Mouse (Mus musculus): ENCODE measurements around the gene Cplx2. TPM values are rescaled to one million over a fixed set of nuclear protein-coding genes. Genes with fewer than 3 reads are reported as not detected.
A peak's percentile ranks its signal among the peaks of the same experiment; 100 is the strongest.

Cplx2 gene
- polyA plus RNA-seq (2012; fragmentation: generic; extraction: Trizol) = 9.0 TPM
- long read RNA-seq, experiment 1, partial matches to known transcripts = 1 of 11 reads
- long read RNA-seq, experiment 1, other reads (novel, unspliced or antisense) = 10 of 11 reads
- long read RNA-seq, experiment 2, partial matches to known transcripts = 0 of 5 reads
- long read RNA-seq, experiment 2, other reads (novel, unspliced or antisense) = 5 of 5 reads

GRCm38 (mm10) chr13:54371049-54371386, at the start of gene Cplx2:
TSS of gene Cplx2 (plus strand) at chr13:54371349.
- Histone ChIP-seq H3K27me3 (ENCODE audit: control insufficient read depth, insufficient read depth, insufficient read length) (no peaks in the 10 kb centered on the region), H3K79me3 (ENCODE audit: low read depth) (no peaks in the 10 kb centered on the region), H3K4me3 (ENCODE audit: insufficient read depth, poor library complexity, severe bottlenecking) (no peak within 1 kb of the TSS), H3K36me3 (ENCODE audit: control insufficient read depth, insufficient read depth) (no peaks in the 10 kb centered on the region), H3K79me2 (ENCODE audit: control insufficient read depth, insufficient read depth) (no peaks in the 10 kb centered on the region), H3ac (ENCODE audit: control insufficient read depth, insufficient read length, low read depth) (no peak within 1 kb of the TSS)
- TF ChIP-seq MAX (IDR thresholded peaks at IDR 0.05) (no peak), USF1 (IDR thresholded peaks at IDR 0.05; ENCODE audit: low read depth) (no peak), CEBPB (IDR thresholded peaks at IDR 0.05; ENCODE audit: low read depth) (no peak), MYOG (IDR thresholded peaks at IDR 0.05; ENCODE audit: control insufficient read depth, extremely low read depth, insufficient read length) (no peak), MYOD1 (IDR thresholded peaks at IDR 0.05; ENCODE audit: control insufficient read depth, insufficient read length, low read depth) (no peak), CTCF (IDR thresholded peaks at IDR 0.05; ENCODE audit: control insufficient read depth, insufficient read depth, insufficient read length) (no peak)

DNA sequence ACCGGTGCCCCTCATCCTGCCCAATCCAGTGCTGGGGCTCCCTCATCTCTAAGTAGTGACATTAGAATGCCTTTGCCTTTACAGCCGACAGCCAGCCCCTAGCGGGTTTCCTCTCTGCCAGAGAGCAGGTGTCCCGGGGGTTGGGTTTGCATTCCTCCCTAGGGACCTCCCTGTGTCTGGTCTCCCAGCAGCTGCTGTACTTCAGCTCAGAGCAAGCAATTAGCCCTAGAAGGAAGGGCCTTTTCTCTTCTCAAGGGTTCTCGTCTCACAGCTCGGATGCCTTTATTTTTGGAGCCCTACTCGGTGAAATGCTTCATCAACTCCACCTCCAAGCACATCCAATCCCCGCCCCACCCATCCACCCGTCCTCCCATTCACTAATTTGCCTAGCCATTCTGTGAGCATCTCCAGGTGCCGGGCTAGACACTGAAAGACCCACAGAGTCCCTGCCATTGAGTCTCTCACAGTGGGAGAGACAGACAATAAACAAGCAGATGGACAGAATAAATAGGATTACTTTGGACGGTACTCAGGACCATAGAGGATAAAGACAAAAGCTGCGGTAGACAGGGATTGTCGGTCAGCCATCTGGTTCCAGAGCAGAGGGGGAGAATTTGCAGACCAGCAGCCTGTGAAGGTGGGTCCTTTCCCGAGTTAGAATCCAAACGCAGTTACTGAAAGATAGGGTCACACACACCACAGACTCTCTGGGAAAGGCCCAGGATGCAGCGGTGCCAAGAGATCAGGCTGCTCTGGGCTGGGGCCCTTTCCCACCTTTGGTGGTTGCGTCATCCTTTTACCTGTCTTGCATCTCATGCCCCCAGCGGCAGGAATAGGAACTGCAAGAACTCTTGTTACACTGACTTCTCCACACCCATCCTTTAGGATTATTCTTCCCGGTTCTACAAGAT, 48.5 kb upstream of the Cplx2 start:
- Histone ChIP-seq H3K79me3 (ENCODE audit: low read depth) (no peaks in the 10 kb centered on the region), H3K36me3 (ENCODE audit: control insufficient read depth, insufficient read depth) (no peaks in the 10 kb centered on the region), H3K4me3 (ENCODE audit: insufficient read depth, poor library complexity, severe bottlenecking) (no peak overlapping the region), H3K79me2 (ENCODE audit: control insufficient read depth, insufficient read depth) (no peaks in the 10 kb centered on the region), H3ac (ENCODE audit: control insufficient read depth, insufficient read length, low read depth) (no peak overlapping the region), H3K27me3 (ENCODE audit: control insufficient read depth, insufficient read depth, insufficient read length) (no peaks in the 10 kb centered on the region)
- TF ChIP-seq CTCF (IDR thresholded peaks at IDR 0.05; ENCODE audit: control insufficient read depth, insufficient read depth, insufficient read length) (peak; percentile 11), MYOD1 (IDR thresholded peaks at IDR 0.05; ENCODE audit: control insufficient read depth, insufficient read length, low read depth) (peak; percentile 66), CEBPB (IDR thresholded peaks at IDR 0.05; ENCODE audit: low read depth) (peak; percentile 85), FOSL1 (IDR thresholded peaks at IDR 0.05; ENCODE audit: insufficient read depth, low read length, poor library complexity, severe bottlenecking) (no peak)

DNA sequence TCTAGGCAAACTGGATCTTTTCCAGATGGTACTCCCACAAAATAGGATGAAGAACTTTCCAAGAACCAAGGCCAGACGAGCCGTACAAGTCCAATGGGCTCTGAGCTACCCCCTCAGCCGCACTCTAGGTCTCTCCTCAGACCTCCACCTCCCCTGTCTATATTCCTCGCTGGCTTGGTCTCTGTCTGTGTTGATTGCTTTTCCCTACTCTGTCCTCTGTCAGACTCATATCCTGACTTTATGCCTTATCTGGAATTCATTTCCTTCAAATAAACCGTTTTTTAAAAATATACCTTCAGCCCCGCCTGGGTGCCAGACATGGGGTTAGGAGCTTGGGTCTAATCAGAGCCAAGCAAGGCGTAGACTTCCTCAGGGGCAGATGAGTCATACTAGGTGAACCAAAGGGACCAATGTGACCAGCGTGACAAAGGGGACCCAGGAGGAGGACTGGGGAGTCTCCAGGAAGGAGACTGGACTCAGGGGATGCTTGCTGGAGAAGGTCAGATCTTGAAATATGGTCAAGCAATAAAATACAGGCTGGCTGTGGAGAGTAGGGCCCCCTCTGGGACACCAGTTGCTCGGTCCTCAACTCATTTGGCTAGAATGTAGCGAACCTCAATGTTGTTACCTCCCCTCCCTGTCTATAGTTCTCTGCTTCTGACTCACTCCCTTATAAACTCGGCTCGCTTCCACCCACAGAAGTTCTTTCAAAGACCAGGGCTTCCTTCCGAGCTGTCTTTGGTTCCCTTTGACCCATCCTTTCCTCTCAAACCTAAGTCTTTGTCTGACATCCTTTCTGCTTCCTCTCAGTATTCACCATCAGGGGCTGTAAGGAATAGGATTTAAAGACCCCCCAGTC, 47.6 kb upstream of the Cplx2 start:
- Histone ChIP-seq H3K4me3 (ENCODE audit: insufficient read depth, poor library complexity, severe bottlenecking) (no peak overlapping the region), H3ac (ENCODE audit: control insufficient read depth, insufficient read length, low read depth) (no peak overlapping the region), H3K79me3 (ENCODE audit: low read depth) (no peaks in the 10 kb centered on the region), H3K36me3 (ENCODE audit: control insufficient read depth, insufficient read depth) (no peaks in the 10 kb centered on the region), H3K27me3 (ENCODE audit: control insufficient read depth, insufficient read depth, insufficient read length) (no peaks in the 10 kb centered on the region), H3K79me2 (ENCODE audit: control insufficient read depth, insufficient read depth) (no peaks in the 10 kb centered on the region)
- no peak for TF ChIP-seq CEBPB (IDR thresholded peaks at IDR 0.05; ENCODE audit: low read depth)
- no peak for TF ChIP-seq FOSL1 (IDR thresholded peaks at IDR 0.05; ENCODE audit: insufficient read depth, low read length, poor library complexity, severe bottlenecking)
- TF ChIP-seq USF1 (IDR thresholded peaks at IDR 0.05; ENCODE audit: low read depth) = no peak
- TF ChIP-seq MYOG (IDR thresholded peaks at IDR 0.05; ENCODE audit: control insufficient read depth, extremely low read depth, insufficient read length) = no peak
- TF ChIP-seq MAX (IDR thresholded peaks at IDR 0.05) = no peak
- no peak for TF ChIP-seq MYOD1 (IDR thresholded peaks at IDR 0.05; ENCODE audit: control insufficient read depth, insufficient read length, low read depth)
- TF ChIP-seq CTCF (IDR thresholded peaks at IDR 0.05; ENCODE audit: control insufficient read depth, insufficient read depth, insufficient read length) = no peak

- no peak overlapping the region for H3K4me3 ChIP-seq (ENCODE audit: insufficient read depth, poor library complexity, severe bottlenecking)
- H3K79me2 ChIP-seq (ENCODE audit: control insufficient read depth, insufficient read depth) = no peaks in the 10 kb centered on the region
- H3K27me3 ChIP-seq (ENCODE audit: control insufficient read depth, insufficient read depth, insufficient read length) = no peaks in the 10 kb centered on the region
- no peaks in the 10 kb centered on the region for H3K36me3 ChIP-seq (ENCODE audit: control insufficient read depth, insufficient read depth)
- TF ChIP-seq CEBPB (IDR thresholded peaks at IDR 0.05; ENCODE audit: low read depth) (peak; percentile 43), MAX (IDR thresholded peaks at IDR 0.05) (no peak)
- H3K79me3 ChIP-seq (ENCODE audit: low read depth) = no peaks in the 10 kb centered on the region
- H3ac ChIP-seq (ENCODE audit: control insufficient read depth, insufficient read length, low read depth) = no peak overlapping the region
These were observed 47.0 kb upstream of the Cplx2 start for GRCm38 (mm10) chr13:54324178-54324577.

DNA sequence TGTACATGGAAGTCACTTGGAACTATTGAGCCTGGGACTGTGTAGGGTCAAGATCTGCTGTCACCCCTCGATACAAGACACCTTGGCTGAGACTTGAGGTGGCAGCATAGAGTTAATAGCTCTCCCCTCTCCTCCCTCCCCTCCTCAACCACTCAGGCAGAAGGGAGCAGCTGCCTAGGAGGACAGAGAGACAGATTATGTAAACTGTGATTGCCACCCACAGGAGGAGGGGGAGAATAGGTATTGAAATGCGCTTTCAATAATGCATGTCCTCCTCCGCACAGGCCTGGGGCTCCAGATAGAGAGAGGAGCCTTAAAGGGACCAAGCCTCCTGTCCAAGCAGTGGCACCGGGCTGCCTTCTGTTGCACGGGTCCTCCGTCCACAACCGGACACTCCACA, 45.3 kb upstream of the Cplx2 start:
- Histone ChIP-seq H3ac (ENCODE audit: control insufficient read depth, insufficient read length, low read depth) (no peak overlapping the region), H3K4me3 (ENCODE audit: insufficient read depth, poor library complexity, severe bottlenecking) (no peak overlapping the region), H3K27me3 (ENCODE audit: control insufficient read depth, insufficient read depth, insufficient read length) (no peaks in the 10 kb centered on the region), H3K36me3 (ENCODE audit: control insufficient read depth, insufficient read depth) (no peaks in the 10 kb centered on the region), H3K79me3 (ENCODE audit: low read depth) (no peaks in the 10 kb centered on the region), H3K79me2 (ENCODE audit: control insufficient read depth, insufficient read depth) (no peaks in the 10 kb centered on the region)
- TF ChIP-seq FOSL1 (IDR thresholded peaks at IDR 0.05; ENCODE audit: insufficient read depth, low read length, poor library complexity, severe bottlenecking) = no peak
- TF ChIP-seq MYOD1 (IDR thresholded peaks at IDR 0.05; ENCODE audit: control insufficient read depth, insufficient read length, low read depth) = no peak
- no peak for TF ChIP-seq USF1 (IDR thresholded peaks at IDR 0.05; ENCODE audit: low read depth)
- no peak for TF ChIP-seq CEBPB (IDR thresholded peaks at IDR 0.05; ENCODE audit: low read depth)
- TF ChIP-seq CTCF (IDR thresholded peaks at IDR 0.05; ENCODE audit: control insufficient read depth, insufficient read depth, insufficient read length) = no peak
- TF ChIP-seq MYOG (IDR thresholded peaks at IDR 0.05; ENCODE audit: control insufficient read depth, extremely low read depth, insufficient read length) = no peak
- TF ChIP-seq MAX (IDR thresholded peaks at IDR 0.05) = no peak

Measured in C2C12 (cell line).